In genomic region chr16:5790161-5790560, GRCm38 (mm10) we compare ENCODE assay signal across 10 mouse cellular contexts.
"Had no signal": no experiment of that assay in that cellular context is flagged by ENCODE, and none has a peak within 500 bp of the region (broad histone marks: within the 10 kb centered on the region; RNA-seq: fewer than 3 reads in every experiment).

No protein-coding gene starts in this region.

- H3K9me3 ChIP-seq: liver, embryonic 15.5 days; midbrain, embryonic 10.5 days; midbrain, embryonic 15.5 days; neural tube, embryonic 12.5 days had no signal

- H3K4me3 ChIP-seq: limb, embryonic 13.5 days; liver, embryonic 15.5 days; midbrain, embryonic 10.5 days; midbrain, embryonic 15.5 days; neural tube, embryonic 12.5 days had no signal

- DNase-seq: kidney, postnatal 25 days; lung, adult 2 months; lung, postnatal 36 days had no signal

- H3K36me3 ChIP-seq: limb, embryonic 13.5 days; liver, embryonic 15.5 days; midbrain, embryonic 10.5 days; midbrain, embryonic 15.5 days; neural tube, embryonic 12.5 days had no signal

- H3K4me1 ChIP-seq: limb, embryonic 13.5 days; liver, embryonic 15.5 days; midbrain, embryonic 10.5 days; midbrain, embryonic 15.5 days; neural tube, embryonic 12.5 days had no signal

- H3K27ac ChIP-seq: limb, embryonic 13.5 days; liver, embryonic 15.5 days; midbrain, embryonic 10.5 days; midbrain, embryonic 15.5 days; neural tube, embryonic 12.5 days; stomach, postnatal 0 days had no signal

- H3K4me2 ChIP-seq: limb, embryonic 13.5 days; liver, embryonic 15.5 days; midbrain, embryonic 15.5 days; neural tube, embryonic 12.5 days had no signal

- H3K27me3 ChIP-seq: limb, embryonic 13.5 days; liver, embryonic 15.5 days; midbrain, embryonic 15.5 days; neural tube, embryonic 12.5 days had no signal

- ATAC-seq: lung, postnatal 0 days; midbrain, embryonic 15.5 days had no signal

- H3K9ac ChIP-seq: limb, embryonic 13.5 days; liver, embryonic 15.5 days; midbrain, embryonic 15.5 days; neural tube, embryonic 12.5 days had no signal
